Mouse (Mus musculus): ENCODE measurements at regions not wholly inside any gene's neighbourhood (a gene's known extent, or its start where the extent isn't known, plus 50 kb on each side); places are given as distances from the start of the nearest gene placed in this dataset.

DNA sequence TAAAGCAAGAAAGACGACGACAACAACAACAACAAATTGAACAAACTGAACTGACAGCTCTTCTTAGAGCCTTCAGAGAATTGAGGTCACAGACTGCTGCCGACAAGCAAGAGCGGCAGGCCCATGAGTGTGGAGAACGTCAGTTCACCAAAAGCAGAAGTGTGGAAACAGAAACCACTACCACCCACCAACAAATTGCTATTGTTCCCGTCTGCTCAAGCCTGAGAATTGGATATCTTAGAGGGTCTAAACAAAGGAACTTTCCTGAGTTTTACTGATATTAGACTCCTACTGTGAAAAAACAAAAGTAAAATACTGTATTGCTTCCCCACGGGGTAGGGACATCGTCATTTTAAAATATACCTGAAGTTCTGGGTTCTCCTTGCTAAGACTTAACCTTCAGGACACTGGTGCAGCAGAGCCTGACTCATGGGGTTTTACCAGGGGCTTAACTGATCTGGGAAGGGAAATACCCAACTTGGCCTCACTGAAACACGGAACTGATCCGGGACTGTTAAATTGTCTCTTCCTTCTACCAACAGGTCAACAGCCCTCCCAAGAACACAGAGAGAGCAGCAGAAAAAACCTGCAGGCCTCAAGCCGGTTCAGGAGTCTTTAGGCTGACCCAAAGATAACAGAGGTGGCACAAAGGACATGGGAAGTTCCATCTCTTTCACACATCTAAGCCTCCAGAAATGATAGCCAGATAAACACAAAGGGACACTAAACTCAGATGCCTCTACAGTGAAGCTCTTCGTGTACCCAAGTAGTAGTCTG lies 238.1 kb downstream of the Gm5426 start:
- no peaks in the 10 kb centered on the region for H3K9me3 ChIP-seq (ENCODE audit: low read length)
- no peak overlapping the region for H3K9ac ChIP-seq (replicated peaks; ENCODE audit: low read length)
- 85% methylated on average over 12 of the region's 12 CpGs for WGBS
- no peak overlapping the region for H3K4me2 ChIP-seq (replicated peaks; ENCODE audit: low read depth, low read length)
- H3K4me3 ChIP-seq (ENCODE audit: low read length): no peak overlapping the region
- peaks cover 20% of the 10 kb centered on the region; the same call in 1 of the 2 replicates for H3K4me1 ChIP-seq (ENCODE audit: insufficient read depth, low read length)
- H3K27ac ChIP-seq (ENCODE audit: low read length): no peak overlapping the region
- ATAC-seq (ENCODE audit: low FRiP score, low TSS enrichment): no peak
- H3K27me3 ChIP-seq (ENCODE audit: insufficient read depth, low read length): no peaks in the 10 kb centered on the region
- no peaks in the 10 kb centered on the region for H3K36me3 ChIP-seq (ENCODE audit: insufficient read depth, low read length)

GRCm38 (mm10) chr10:96375070-96375447 lies 238.7 kb downstream of the Gm5426 start:
- Histone ChIP-seq H3K4me3 (ENCODE audit: low read length) (no peak overlapping the region), H3K4me2 (replicated peaks; ENCODE audit: low read depth, low read length) (no peak overlapping the region), H3K9ac (replicated peaks; ENCODE audit: low read length) (no peak overlapping the region), H3K4me1 (ENCODE audit: insufficient read depth, low read length) (peaks cover 20% of the 10 kb centered on the region; the same call in 1 of the 2 replicates), H3K27me3 (ENCODE audit: insufficient read depth, low read length) (no peaks in the 10 kb centered on the region), H3K9me3 (ENCODE audit: low read length) (no peaks in the 10 kb centered on the region), H3K36me3 (ENCODE audit: insufficient read depth, low read length) (no peaks in the 10 kb centered on the region), H3K27ac (ENCODE audit: low read length) (no peak overlapping the region)
- no peak for ATAC-seq (ENCODE audit: low FRiP score, low TSS enrichment)
- 99% methylated on average over 3 of the region's 3 CpGs for WGBS

DNA sequence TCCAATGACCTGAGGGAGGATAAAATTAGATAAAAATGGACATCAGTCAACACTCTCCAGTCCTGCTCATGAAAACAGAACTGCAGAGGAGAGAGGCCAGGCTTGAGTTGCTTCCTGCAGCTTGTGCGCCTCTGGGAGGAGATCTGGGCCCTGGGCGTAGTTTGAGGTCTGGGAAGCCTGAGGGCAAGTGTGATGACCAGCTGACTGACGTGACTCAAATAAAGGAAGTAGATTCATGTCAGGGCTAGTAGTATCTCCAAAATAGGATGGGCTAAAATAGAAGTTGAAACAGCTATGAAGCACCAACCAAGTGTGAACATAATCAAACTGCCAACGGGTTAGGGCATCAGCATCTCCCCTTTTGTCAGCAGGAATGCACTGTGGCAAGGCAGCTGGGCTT lies 239.3 kb upstream of the Btg1 start:
- H3K27me3 ChIP-seq (ENCODE audit: insufficient read depth, low read length): no peaks in the 10 kb centered on the region
- no peaks in the 10 kb centered on the region for H3K9me3 ChIP-seq (ENCODE audit: low read length)
- ATAC-seq (ENCODE audit: low FRiP score, low TSS enrichment): no peak
- H3K27ac ChIP-seq (ENCODE audit: low read length): no peak overlapping the region
- H3K9ac ChIP-seq (replicated peaks; ENCODE audit: low read length): no peak overlapping the region
- H3K4me2 ChIP-seq (replicated peaks; ENCODE audit: low read depth, low read length): no peak overlapping the region
- no peaks in the 10 kb centered on the region for H3K36me3 ChIP-seq (ENCODE audit: insufficient read depth, low read length)
- WGBS: 82% methylated on average over 4 of the region's 4 CpGs
- H3K4me1 ChIP-seq (ENCODE audit: insufficient read depth, low read length): 0 out of 2 replicates have a peak, but pooled peaks cover 11% of the 10 kb centered on the region
- H3K4me3 ChIP-seq (ENCODE audit: low read length): no peak overlapping the region

GRCm38 (mm10) chr10:96379016-96379771 lies 237.6 kb upstream of the Btg1 start:
- no peak overlapping the region for H3K27ac ChIP-seq (ENCODE audit: low read length)

DNA sequence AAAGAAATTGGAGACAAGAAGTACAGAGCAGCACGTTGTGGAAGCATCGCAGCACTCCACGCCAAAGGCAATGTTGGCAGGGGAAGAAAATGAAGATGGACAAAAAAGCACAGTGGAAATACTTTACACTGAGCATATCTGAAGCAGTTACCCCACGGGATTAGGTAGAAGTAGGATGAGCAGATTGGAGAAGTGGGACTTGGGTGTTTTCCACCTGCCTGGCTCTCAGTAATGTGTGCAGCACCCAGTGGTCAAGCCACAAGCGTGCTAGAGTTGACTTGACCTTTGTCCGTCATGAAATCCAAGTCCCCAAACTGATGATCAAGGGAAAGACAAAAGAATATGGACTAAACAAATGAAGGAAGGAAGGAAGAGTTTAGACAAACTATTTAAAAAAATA lies 235.1 kb upstream of the Btg1 start:
- no peak for ATAC-seq (ENCODE audit: low FRiP score, low TSS enrichment)
- H3K4me1 ChIP-seq (ENCODE audit: insufficient read depth, low read length): no peaks in the 10 kb centered on the region
- WGBS: 82% methylated on average over 6 of the region's 6 CpGs

More at GRCm38 (mm10) chr10:96379016-96379771, 237.6 kb upstream of the Btg1 start:
- H3K9ac ChIP-seq (replicated peaks; ENCODE audit: low read length): no peak overlapping the region
- H3K4me3 ChIP-seq (ENCODE audit: low read length): no peak overlapping the region
- H3K4me1 ChIP-seq (ENCODE audit: insufficient read depth, low read length): no peaks in the 10 kb centered on the region
- ATAC-seq (ENCODE audit: low FRiP score, low TSS enrichment): no peak
- WGBS: 68% methylated on average over 9 of the region's 9 CpGs
- no peaks in the 10 kb centered on the region for H3K27me3 ChIP-seq (ENCODE audit: insufficient read depth, low read length)
- no peak overlapping the region for H3K4me2 ChIP-seq (replicated peaks; ENCODE audit: low read depth, low read length)
- H3K36me3 ChIP-seq (ENCODE audit: insufficient read depth, low read length): no peaks in the 10 kb centered on the region
- no peaks in the 10 kb centered on the region for H3K9me3 ChIP-seq (ENCODE audit: low read length)

GRCm38 (mm10) chr10:96391748-96392147 lies 225.1 kb upstream of the Btg1 start:
- H3K36me3 ChIP-seq (ENCODE audit: insufficient read depth, low read length): no peaks in the 10 kb centered on the region
- ATAC-seq (ENCODE audit: low FRiP score, low TSS enrichment): no peak
- no peak overlapping the region for H3K4me3 ChIP-seq (ENCODE audit: low read length)
- H3K4me2 ChIP-seq (replicated peaks; ENCODE audit: low read depth, low read length): no peak overlapping the region
- H3K27ac ChIP-seq (ENCODE audit: low read length): no peak overlapping the region
- H3K4me1 ChIP-seq (ENCODE audit: insufficient read depth, low read length): no peaks in the 10 kb centered on the region
- 38% methylated on average over 3 of the region's 3 CpGs for WGBS
- no peaks in the 10 kb centered on the region for H3K27me3 ChIP-seq (ENCODE audit: insufficient read depth, low read length)
- H3K9me3 ChIP-seq (ENCODE audit: low read length): no peaks in the 10 kb centered on the region
- H3K9ac ChIP-seq (replicated peaks; ENCODE audit: low read length): no peak overlapping the region

More for the DNA sequence above, 235.1 kb upstream of the Btg1 start:
- no peak overlapping the region for H3K9ac ChIP-seq (replicated peaks; ENCODE audit: low read length)
- H3K4me2 ChIP-seq (replicated peaks; ENCODE audit: low read depth, low read length): no peak overlapping the region
- H3K27me3 ChIP-seq (ENCODE audit: insufficient read depth, low read length): no peaks in the 10 kb centered on the region
- no peak overlapping the region for H3K27ac ChIP-seq (ENCODE audit: low read length)
- no peaks in the 10 kb centered on the region for H3K36me3 ChIP-seq (ENCODE audit: insufficient read depth, low read length)
- no peak overlapping the region for H3K4me3 ChIP-seq (ENCODE audit: low read length)
- no peaks in the 10 kb centered on the region for H3K9me3 ChIP-seq (ENCODE audit: low read length)

DNA sequence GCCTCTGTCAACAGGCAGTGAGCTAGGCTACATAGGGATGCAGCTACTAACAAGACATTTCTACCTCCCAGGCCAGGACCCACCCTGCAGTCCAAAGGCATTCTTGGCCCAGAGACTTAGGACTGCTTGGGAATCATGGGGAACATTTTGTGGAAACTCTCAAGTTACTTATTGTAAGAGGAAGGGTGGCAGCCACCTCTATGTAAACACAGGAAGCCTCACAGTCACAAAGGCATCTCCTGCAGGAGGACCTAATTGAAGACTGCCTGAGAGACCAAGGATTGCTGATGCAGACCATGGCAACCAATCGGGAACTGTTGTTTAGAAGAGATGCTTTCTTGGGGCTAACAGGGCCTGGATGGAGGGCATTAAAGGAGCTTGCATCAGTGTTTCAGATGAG lies 224.0 kb upstream of the Btg1 start:
- Histone ChIP-seq H3K4me2 (replicated peaks; ENCODE audit: low read depth, low read length) (no peak overlapping the region), H3K27ac (ENCODE audit: low read length) (no peak overlapping the region), H3K36me3 (ENCODE audit: insufficient read depth, low read length) (no peaks in the 10 kb centered on the region), H3K9ac (replicated peaks; ENCODE audit: low read length) (no peak overlapping the region), H3K9me3 (ENCODE audit: low read length) (no peaks in the 10 kb centered on the region), H3K27me3 (ENCODE audit: insufficient read depth, low read length) (no peaks in the 10 kb centered on the region), H3K4me1 (ENCODE audit: insufficient read depth, low read length) (peaks cover 5% of the 10 kb centered on the region; the same call in 1 of the 2 replicates), H3K4me3 (ENCODE audit: low read length) (no peak overlapping the region)
- no peak for ATAC-seq (ENCODE audit: low FRiP score, low TSS enrichment)
- WGBS: 80% methylated on average over 1 of the region's 1 CpGs

- WGBS: 86% methylated on average over 3 of the region's 3 CpGs
- peaks cover 8% of the 10 kb centered on the region for H3K4me1 ChIP-seq (ENCODE audit: insufficient read depth, low read length)
- no peak overlapping the region for H3K27ac ChIP-seq (ENCODE audit: low read length)
- H3K9me3 ChIP-seq (ENCODE audit: low read length): no peaks in the 10 kb centered on the region
- H3K4me2 ChIP-seq (replicated peaks; ENCODE audit: low read depth, low read length): no peak overlapping the region
- H3K27me3 ChIP-seq (ENCODE audit: insufficient read depth, low read length): no peaks in the 10 kb centered on the region
- ATAC-seq (ENCODE audit: low FRiP score, low TSS enrichment): no peak
- H3K4me3 ChIP-seq (ENCODE audit: low read length): no peak overlapping the region
- no peak overlapping the region for H3K9ac ChIP-seq (replicated peaks; ENCODE audit: low read length)
- no peaks in the 10 kb centered on the region for H3K36me3 ChIP-seq (ENCODE audit: insufficient read depth, low read length)
Measured at GRCm38 (mm10) chr10:96394210-96394609, 222.6 kb upstream of the Btg1 start.

- H3K4me2 ChIP-seq (replicated peaks; ENCODE audit: low read depth, low read length): no peak overlapping the region
- H3K27me3 ChIP-seq (ENCODE audit: insufficient read depth, low read length): no peaks in the 10 kb centered on the region
- no peak overlapping the region for H3K4me3 ChIP-seq (ENCODE audit: low read length)
- no peak overlapping the region for H3K9ac ChIP-seq (replicated peaks; ENCODE audit: low read length)
- ATAC-seq (ENCODE audit: low FRiP score, low TSS enrichment): no peak
- no peak overlapping the region for H3K27ac ChIP-seq (ENCODE audit: low read length)
- no peaks in the 10 kb centered on the region for H3K36me3 ChIP-seq (ENCODE audit: insufficient read depth, low read length)
- H3K4me1 ChIP-seq (ENCODE audit: insufficient read depth, low read length): peaks cover 17% of the 10 kb centered on the region
- WGBS: 59% methylated on average over 3 of the region's 3 CpGs
- no peaks in the 10 kb centered on the region for H3K9me3 ChIP-seq (ENCODE audit: low read length)
Measured at GRCm38 (mm10) chr10:96395017-96395416, 221.8 kb upstream of the Btg1 start.
